Mouse (Mus musculus) heart, embryonic 14.5 days (tissue): ENCODE measurements at regions not wholly inside any gene's neighbourhood (a gene's known extent, or its start where the extent isn't known, plus 50 kb on each side); places are given as distances from the start of the nearest gene placed in this dataset.

ENCODE experiments used
- ATAC-seq: fragments of 200-750 bp; cut with Nextera tagmentation; 2 replicates; pipeline ENCODE4 v1.8.0; 2017; ENCODE audit warnings: low read depth, moderate TSS enrichment; ENCODE audit not compliant: insufficient number of reproducible peaks, insufficient read depth, low FRiP score
- H3K27ac ChIP-seq, 2 experiments: fragments of 200-500 bp in 1 of 2; fragments of 300-500 bp in 1 of 2; sonication (generic) in 1 of 2; replicated peaks in 1 of 2; 2 replicates each; pipeline ENCODE4 v1.5.1; 2012 to 2014; ENCODE audit warnings: low read depth in 2 of 2, low read length in 2 of 2, control low read depth in 1 of 2, mild to moderate bottlenecking in 1 of 2, mixed read lengths in 1 of 2; ENCODE audit not compliant: control insufficient read depth in 1 of 2, insufficient read depth in 1 of 2
- H3K27me3 ChIP-seq: fragments of 300-500 bp; sonication (generic); 2 replicates; pipeline ENCODE4 v1.6.1; 2014; ENCODE audit warnings: mild to moderate bottlenecking, low read length, control low read depth; ENCODE audit not compliant: control insufficient read depth, insufficient read depth
- H3K36me3 ChIP-seq: fragments of 300-500 bp; sonication (generic); 2 replicates; pipeline ENCODE4 v1.6.1; 2014; ENCODE audit warnings: mild to moderate bottlenecking, control low read depth, low read length, mixed read lengths; ENCODE audit not compliant: control insufficient read depth, insufficient read depth
- H3K4me1 ChIP-seq, 2 experiments: fragments of 200-500 bp in 1 of 2; fragments of 300-500 bp in 1 of 2; sonication (generic) in 1 of 2; 2 replicates each; pipeline ENCODE4 v1.6.1; 2012 to 2014; ENCODE audit warnings: low read length in 2 of 2, control low read depth in 1 of 2, mixed read lengths in 1 of 2; ENCODE audit not compliant: control insufficient read depth in 2 of 2, insufficient read depth in 2 of 2
- H3K4me2 ChIP-seq: fragments of 300-500 bp; sonication (generic); 2 replicates; pipeline ENCODE4 v1.6.1; 2014; ENCODE audit warnings: mild to moderate bottlenecking, low read length
- H3K4me3 ChIP-seq, 2 experiments: fragments of 200-500 bp in 1 of 2; fragments of 300-500 bp in 1 of 2; sonication (generic) in 1 of 2; 2 replicates each; pipeline ENCODE4 v1.5.1; 2012 to 2014; ENCODE audit warnings: low read length in 2 of 2, mild to moderate bottlenecking in 2 of 2, control low read depth in 1 of 2, low read depth in 1 of 2, moderate library complexity in 1 of 2; ENCODE audit not compliant: control insufficient read depth in 1 of 2, insufficient read depth in 1 of 2
- H3K9ac ChIP-seq: fragments of 300-500 bp; sonication (generic); 2 replicates; pipeline ENCODE4 v1.6.1; 2014; ENCODE audit warnings: mild to moderate bottlenecking, low read length
- H3K9me3 ChIP-seq: fragments of 300-500 bp; sonication (generic); 2 replicates; pipeline ENCODE4 v1.6.1; 2016; ENCODE audit warnings: low read length, control low read depth; ENCODE audit not compliant: control insufficient read depth
- WGBS: fragments of 180-500 bp; shearing (Covaris S2); extraction: QIAGEN DNeasy Blood & Tissue Kit; methylation state at CpG from one replicate; pipeline ENCODE4 v1.1.7; 2014; 5-methylcytosine and 5-hydroxymethylcytosine counted together

- Histone ChIP-seq H3K27ac (no peak overlapping the region), H3K4me3 (no peak overlapping the region), H3K4me2 (no peak overlapping the region), H3K9ac (no peak overlapping the region), H3K9me3 (no peaks in the 10 kb centered on the region), H3K27me3 (no peaks in the 10 kb centered on the region), H3K36me3 (no peaks in the 10 kb centered on the region), H3K4me1 (peaks cover 3 to 5% of the 10 kb centered on the region in 2 experiments; a peak in 3 of 4 replicates)
- ATAC-seq = no peak
- WGBS = 94% methylated on average over 4 of the region's 4 CpGs
These were observed 1261.0 kb upstream of the A1bg start for GRCm38 (mm10) chr15:62183803-62184202.

DNA sequence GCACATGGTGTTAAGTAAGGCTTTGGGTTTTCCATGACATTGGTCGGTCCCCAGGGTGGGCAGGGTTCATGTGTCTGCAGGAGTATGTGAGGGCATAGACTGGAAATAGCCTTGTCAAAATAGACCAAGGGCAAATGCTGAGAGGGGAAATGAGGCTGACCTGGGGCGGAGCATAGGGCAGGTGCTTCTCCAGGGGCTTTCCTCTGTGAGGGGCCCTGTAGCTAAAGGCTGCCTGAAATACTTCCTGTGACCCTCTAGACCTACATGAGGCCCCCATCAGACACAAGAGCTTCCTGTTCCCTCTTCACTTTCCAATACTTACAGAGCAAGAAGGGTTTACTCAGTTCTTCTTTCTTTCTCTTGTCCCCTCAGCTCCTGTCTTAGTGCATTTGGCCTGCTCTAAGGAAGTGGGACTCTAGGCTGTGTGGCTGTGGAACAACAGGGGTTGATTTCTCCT, 1258.7 kb upstream of the A1bg start:
- WGBS = 62% methylated on average over 2 of the region's 2 CpGs
- Histone ChIP-seq H3K9ac (no peak overlapping the region), H3K4me3 (no peak overlapping the region), H3K27me3 (no peaks in the 10 kb centered on the region), H3K4me2 (no peak overlapping the region), H3K9me3 (no peaks in the 10 kb centered on the region), H3K36me3 (no peaks in the 10 kb centered on the region), H3K27ac (no peak overlapping the region), H3K4me1 (peaks cover 3 to 5% of the 10 kb centered on the region in 2 experiments; a peak in 3 of 4 replicates)
- no peak for ATAC-seq

DNA sequence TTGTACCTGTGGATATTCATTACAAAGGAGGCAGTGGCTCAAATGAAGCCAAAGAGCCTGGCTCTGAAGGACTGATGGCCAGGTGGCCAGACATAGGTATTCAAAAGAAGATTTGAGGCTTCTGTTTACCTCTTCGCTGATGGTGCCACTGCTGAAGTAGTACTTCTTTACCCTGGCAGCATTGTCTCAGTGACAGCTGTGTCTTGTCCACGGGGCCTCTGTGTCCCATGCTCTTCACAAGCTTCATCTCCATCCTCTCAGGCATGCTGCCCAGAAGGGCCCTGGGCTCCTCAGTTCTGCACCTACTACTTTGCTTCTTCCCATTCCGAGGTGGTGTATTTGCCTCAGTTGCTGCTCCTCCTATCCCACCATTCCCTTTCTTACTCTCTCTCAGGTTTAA, 1257.9 kb upstream of the A1bg start:
- H3K9me3 ChIP-seq = no peaks in the 10 kb centered on the region
- no peak overlapping the region for H3K4me3 ChIP-seq
- peaks cover 3 to 5% of the 10 kb centered on the region in 2 experiments; a peak in 3 of 4 replicates for H3K4me1 ChIP-seq
- WGBS = 86% methylated on average over 3 of the region's 3 CpGs
- H3K4me2 ChIP-seq = no peak overlapping the region
- no peak overlapping the region for H3K27ac ChIP-seq
- ATAC-seq = no peak
- no peak overlapping the region for H3K9ac ChIP-seq
- no peaks in the 10 kb centered on the region for H3K36me3 ChIP-seq
- H3K27me3 ChIP-seq = no peaks in the 10 kb centered on the region

GRCm38 (mm10) chr15:62179801-62180200, 1257.0 kb upstream of the A1bg start:
- Histone ChIP-seq H3K4me3 (no peak overlapping the region), H3K4me2 (no peak overlapping the region), H3K9ac (no peak overlapping the region), H3K27me3 (no peaks in the 10 kb centered on the region), H3K36me3 (no peaks in the 10 kb centered on the region), H3K4me1 (peaks cover 3 to 5% of the 10 kb centered on the region in 2 experiments; a peak in 3 of 4 replicates), H3K27ac (no peak overlapping the region), H3K9me3 (no peaks in the 10 kb centered on the region)
- 81% methylated on average over 2 of the region's 2 CpGs for WGBS
- no peak for ATAC-seq

GRCm38 (mm10) chr15:62178568-62178967, 1255.8 kb upstream of the A1bg start:
- peaks cover 3 to 5% of the 10 kb centered on the region in 2 experiments; a peak in 3 of 4 replicates for H3K4me1 ChIP-seq
- no peaks in the 10 kb centered on the region for H3K27me3 ChIP-seq
- no peak for ATAC-seq
- no peak overlapping the region for H3K9ac ChIP-seq
- H3K4me2 ChIP-seq = no peak overlapping the region
- H3K4me3 ChIP-seq = no peak overlapping the region
- no peaks in the 10 kb centered on the region for H3K9me3 ChIP-seq
- no peak overlapping the region for H3K27ac ChIP-seq
- 92% methylated on average over 6 of the region's 6 CpGs for WGBS
- no peaks in the 10 kb centered on the region for H3K36me3 ChIP-seq

DNA sequence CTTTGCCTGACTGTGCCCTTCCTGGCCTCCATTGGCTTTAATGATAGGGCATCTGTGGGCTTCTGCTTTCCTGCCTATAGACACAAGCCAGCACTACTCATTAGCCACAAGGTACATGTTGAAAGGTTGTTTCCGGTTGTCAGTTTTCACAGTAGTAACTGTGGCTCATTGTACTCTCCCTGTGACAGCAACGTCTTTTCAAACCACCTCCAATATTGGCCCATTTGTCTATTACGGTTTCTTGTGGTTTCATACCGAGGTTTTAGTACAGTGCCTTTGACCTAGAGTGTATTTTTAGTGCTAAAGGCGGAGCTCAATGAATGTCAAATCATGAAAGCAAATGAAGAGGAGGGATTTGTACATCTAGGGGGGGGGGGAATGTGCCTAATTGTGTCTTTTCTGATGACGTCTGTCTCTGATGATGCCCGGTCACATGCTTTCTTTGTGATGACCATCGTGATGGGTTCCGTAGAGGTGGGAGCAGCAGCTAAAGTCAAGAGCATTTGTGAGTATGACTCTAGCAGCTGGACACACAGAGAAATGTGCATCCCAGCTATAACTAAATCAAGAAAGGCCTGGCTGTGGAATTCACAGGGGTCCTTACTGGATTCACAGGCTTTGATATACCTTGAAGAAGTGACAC, 1255.1 kb upstream of the A1bg start:
- H3K27ac ChIP-seq = no peak overlapping the region
- H3K4me3 ChIP-seq = no peak overlapping the region
- H3K9me3 ChIP-seq = no peaks in the 10 kb centered on the region
- no peaks in the 10 kb centered on the region for H3K36me3 ChIP-seq
- H3K27me3 ChIP-seq = no peaks in the 10 kb centered on the region
- no peak overlapping the region for H3K9ac ChIP-seq
- 82% methylated on average over 9 of the region's 9 CpGs for WGBS
- H3K4me2 ChIP-seq = no peak overlapping the region
- no peak for ATAC-seq
- peaks cover 5 to 7% of the 10 kb centered on the region in 2 experiments for H3K4me1 ChIP-seq

- no peak for ATAC-seq
- peaks cover under 1 to 3% of the 10 kb centered on the region in 2 experiments; a peak in 3 of 4 replicates for H3K4me1 ChIP-seq
- H3K36me3 ChIP-seq = no peaks in the 10 kb centered on the region
- no peaks in the 10 kb centered on the region for H3K9me3 ChIP-seq
- H3K27ac ChIP-seq = no peak overlapping the region
- no peak overlapping the region for H3K4me3 ChIP-seq
- no peak overlapping the region for H3K9ac ChIP-seq
- no peaks in the 10 kb centered on the region for H3K27me3 ChIP-seq
- H3K4me2 ChIP-seq = no peak overlapping the region
- WGBS = 94% methylated on average over 2 of the region's 2 CpGs
These were observed 1253.3 kb upstream of the A1bg start for GRCm38 (mm10) chr15:62176076-62176475.
